Mouse (Mus musculus) layer of hippocampus, adult 11-12 months (tissue): ENCODE data around the gene Pigb.
"Not testable (repeated sequence)": the region's sequence is repeated elsewhere in the genome, so short reads cannot be mapped to it uniquely, and the experiment has no call there.

ENCODE experiments used
- DNase-seq: peaks from one replicate; pipeline ENCODE4 v3.0.0; 2022; ENCODE audit warnings: low spot score

Gene Pigb

DNA sequence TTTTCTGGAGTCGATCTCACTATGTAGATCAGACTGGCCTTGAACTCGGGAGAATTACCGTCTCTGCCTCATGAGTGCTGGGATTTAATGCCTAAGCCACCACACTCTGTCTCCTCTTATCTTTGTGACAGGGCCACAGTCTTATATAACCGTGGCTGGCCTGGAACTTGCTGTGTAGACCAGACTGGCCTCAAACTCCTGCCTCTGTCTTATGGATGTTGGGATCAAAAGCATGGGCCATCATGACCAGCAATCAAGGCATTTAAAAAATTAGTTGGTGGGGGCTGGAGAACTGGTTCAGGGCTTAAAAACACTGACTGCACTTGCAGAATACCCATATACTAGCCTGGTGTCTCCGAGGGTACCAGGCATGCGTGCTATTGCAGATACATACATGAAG, at the start of gene Pigb:
TSS of gene Pigb (minus strand) at position 299 of the 400 bp plus-strand sequence.
- DNase-seq: no peak

DNA sequence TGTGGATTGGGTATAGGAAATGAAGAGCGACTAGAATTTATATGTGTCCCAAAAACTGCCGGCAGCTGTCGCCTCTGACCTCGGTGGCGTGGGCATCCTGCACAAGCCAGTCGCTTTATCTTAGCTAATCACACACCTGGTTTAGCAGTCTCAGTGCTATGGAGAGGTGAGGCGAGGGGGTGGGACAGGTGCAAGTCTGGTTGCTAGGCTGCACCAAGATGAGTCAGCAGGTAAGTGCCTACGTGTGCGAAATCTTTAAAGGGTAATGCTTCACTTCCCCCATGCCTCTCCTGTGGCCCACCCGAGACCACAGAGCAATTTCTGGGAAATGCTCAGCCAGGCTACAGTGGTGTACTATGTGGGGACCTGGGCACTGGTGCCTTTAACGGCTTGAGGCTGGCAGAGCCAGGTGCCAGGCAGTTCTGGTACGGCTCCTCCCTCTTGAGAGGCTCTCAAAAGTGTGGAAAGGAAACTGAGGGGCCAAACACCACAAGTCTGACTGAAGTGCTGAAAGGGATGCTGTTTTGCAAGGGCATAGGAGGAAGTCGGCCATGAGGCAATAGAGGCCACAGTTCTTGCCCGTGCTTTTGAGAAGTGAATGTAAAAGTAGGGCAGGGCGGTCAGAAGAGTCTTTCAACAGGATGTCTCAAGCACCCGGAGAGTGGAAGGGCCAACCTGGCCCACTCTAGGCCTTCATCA, 49.2 kb upstream of the Pigb start:
- DNase-seq: peak; percentile 62

DNA sequence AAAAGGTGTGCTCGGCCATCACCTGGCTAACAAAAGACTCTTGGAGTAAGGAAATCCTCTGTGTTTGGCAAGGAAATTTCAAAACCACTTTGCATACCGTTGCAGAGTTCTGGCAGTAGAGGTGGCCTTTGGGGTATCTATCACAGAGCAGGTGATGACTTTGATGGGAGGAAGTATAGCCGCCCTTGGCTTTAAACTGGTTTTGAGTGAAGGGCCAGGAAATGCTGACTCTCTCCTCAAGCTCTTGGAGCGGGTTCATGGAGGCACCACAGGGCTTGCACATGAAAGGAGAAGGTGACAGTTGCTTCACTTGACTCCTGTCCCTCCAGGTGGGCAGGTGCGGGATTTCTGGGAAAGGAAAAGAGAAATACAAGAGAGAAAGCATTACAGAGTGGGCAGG, 47.4 kb upstream of the Pigb start:
- no peak for DNase-seq

DNA sequence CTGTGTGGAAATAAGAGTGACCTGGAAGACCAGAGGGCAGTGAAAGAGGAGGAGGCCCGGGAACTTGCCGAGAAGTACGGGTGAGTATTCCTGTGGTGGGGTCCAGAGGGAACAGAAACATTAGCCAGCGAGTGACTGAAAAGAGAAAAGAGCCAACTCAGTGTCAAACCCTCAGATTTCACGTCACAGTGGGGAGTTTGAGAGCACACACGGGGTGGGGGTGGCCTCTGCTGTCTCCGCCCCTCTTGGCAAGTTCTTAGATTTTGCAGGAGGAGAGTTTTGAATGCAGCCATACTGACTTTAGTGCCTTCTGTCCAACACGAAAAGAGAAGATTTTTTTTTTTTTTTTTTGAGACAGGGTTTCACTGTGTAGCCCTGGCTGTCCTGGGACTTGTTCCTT, 46.9 kb upstream of the Pigb start:
- no peak for DNase-seq

DNA sequence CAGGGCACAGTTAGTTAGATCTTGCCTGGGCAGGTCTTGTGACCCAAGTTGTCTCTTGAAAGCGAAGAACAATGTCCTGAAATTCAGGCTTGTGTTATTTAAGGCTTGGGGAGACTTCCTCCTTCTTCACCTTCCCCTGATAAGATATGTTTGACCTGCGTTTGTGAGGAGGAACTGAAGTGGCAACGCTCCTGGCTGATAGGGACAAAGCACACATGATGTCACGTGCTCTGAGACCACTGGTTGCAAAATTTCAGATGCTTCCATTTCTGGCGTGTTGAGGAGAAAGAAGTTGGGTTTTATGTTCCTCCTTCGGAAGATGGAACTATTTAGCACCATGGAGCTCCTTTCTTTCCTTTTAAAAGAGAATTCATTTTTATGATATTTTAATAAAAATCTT, 45.7 kb upstream of the Pigb start:
- no peak for DNase-seq

DNA sequence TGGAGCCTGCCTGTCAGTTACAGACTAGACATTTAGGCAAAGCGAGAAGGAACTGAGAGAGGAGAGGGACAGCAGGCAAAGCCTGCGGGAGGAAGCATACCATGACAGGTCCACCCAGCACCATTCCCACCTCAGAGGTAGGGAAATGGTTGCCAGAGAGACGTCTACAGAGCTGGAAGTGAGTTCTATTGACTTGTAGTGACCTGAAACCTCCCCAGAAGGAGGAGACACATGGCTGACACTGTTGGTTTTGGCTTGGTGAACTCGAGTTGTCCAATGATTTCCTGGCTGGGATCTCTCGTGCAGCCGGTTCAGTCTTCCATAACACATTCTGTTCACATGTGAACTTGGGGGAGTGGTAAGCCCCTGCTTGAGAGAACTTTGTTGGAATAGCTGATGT, 43.8 kb upstream of the Pigb start:
- DNase-seq: no peak

DNA sequence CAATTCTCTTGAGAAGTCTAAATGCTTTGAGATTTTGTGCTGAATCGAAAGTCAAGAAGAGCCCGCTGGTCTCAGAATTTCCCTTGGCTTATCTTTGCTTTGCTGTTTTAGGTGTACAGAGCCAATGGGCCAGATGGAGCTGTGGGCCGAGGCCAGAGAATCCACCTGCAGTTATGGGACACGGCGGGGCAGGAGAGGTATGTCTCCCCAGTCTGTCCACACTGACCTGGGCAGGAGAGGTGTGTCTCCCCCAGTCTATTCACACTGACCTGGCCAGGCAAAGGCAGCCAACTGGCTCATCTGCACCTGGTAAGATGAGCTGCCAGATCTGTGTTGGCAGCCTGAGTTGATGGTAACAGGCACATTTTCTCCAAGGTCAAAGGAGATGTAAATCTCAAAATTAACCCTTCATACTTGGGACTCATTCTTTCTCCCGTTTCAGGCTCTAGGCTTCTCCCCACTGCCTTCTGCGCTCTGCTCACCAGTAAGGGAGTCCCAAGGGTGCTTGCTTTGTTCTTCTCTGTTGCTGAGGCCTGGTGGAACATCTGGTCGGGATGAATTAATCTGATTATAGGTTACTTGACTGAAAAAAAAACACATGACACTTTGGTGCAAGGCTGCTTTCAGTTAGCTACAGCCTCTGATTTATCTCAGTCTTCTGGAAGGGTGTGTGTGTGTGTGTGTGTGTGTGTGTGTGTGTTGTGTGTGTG, 42.3 kb upstream of the Pigb start:
- DNase-seq: no peak

DNA sequence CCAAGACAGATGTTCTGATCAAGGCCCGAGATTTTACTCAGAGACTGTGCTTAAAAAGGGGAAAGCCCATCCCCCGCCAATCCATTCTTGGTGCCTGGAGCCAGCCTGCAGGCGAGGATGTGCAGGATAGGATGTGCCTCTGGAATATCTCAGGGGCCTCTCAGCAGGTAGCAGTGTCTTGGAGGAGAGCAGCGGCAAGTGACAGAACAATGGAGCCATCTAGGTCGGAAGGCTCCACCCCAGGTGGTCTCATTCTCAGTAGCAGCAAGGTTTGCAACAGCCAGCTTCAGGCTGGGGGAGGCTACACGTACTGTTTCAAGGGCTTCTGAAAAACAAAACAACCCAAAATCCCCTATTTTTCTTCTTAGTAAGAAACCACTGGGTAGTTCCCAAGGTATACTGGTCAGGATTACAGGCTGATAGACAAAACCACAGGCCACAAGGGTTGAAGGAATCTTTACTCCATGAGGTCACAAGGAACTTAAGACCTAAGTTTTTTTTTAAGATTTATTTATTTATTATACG, 39.7 kb upstream of the Pigb start:
- DNase-seq: no peak

DNA sequence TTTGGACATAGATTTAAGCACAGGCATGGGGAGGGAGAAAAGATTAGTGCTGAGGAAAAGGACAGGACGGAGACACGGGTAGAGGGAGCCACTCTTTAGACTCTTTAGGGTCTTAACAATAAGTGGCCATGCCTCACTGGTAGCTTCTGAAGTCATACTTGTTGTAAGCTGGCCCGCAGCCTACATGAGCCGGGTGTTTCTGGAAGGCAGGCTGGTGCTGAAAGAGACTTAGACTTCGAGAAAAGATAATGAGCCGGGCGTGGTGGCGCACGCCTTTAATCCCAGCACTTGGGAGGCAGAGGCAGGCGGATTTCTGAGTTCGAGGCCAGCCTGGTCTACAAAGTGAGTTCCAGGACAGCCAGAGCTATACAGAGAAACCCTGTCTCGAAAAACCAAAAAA, 39.2 kb upstream of the Pigb start:
- not testable (repeated sequence) for DNase-seq

DNA sequence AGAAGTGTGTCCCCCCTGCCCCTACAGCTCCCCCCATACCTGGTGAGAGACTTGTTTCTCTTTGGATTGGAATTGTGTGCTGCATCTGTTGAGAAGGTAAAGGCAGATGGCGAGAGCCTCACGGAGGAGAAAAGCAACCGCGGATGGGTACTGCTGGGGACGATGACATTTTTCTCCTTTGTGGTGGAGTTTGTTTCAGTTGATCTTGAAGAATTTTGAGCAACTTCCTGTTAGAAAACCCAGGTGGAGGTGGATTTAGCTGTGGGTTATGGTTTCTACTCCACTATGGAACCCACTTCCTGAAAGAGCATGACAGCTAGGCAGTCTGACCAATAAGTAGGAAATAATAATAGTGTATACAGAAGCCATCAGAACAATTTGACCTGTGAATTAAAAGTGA, 33.0 kb upstream of the Pigb start:
- no peak for DNase-seq

DNA sequence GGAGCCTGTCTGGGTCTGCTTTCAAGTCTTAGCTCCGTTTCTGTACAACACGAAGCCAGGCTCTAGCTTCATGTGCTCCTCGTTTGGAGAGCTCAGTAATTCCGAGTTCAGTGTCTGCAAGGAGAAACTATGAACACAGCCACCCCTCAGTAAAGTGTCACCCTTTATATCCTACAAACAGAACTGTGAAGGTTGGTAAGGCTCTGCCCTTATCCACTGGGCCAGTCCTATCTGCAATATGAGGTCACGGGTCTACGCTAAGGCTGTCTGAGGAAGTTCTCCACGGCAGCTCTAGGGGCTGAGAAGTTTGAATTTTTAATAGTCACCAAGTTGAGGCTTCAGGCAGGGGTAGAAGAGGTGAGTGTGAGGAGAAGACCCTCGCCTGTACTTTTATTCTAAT, 32.2 kb upstream of the Pigb start:
- DNase-seq: no peak

DNA sequence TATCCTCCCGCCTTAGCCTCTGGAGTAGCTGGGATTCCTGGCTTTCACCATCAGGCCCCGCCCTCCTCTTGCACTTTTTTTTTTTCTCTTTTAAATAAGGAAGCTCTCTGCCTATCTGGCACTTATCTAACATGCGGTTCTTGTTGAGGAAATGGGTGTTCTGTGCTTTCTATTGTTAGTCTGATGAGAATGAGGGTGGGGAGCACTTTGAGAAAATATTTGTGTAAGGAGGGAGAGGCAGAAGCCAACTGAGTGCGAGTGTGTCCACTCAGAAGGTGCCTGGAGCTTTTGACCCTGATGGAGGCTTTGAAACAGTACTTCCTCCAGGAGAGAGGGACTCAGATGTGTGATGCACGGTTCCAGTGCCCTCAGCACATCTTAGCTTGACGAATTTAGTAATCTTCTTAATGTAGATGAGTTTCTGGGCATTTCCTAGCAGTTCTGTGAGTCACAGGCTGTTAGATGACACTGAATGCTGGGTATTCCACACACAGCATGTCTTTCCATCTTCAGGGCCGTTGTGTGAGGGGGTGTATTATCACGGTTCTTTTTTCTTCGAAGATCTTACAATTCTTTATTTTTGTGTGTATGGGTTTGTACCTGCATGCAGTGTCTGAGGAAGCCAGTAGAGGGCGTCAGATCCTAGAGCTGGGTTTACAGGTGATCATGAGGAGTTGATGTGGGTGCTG, 30.9 kb upstream of the Pigb start:
- DNase-seq: no peak

DNA sequence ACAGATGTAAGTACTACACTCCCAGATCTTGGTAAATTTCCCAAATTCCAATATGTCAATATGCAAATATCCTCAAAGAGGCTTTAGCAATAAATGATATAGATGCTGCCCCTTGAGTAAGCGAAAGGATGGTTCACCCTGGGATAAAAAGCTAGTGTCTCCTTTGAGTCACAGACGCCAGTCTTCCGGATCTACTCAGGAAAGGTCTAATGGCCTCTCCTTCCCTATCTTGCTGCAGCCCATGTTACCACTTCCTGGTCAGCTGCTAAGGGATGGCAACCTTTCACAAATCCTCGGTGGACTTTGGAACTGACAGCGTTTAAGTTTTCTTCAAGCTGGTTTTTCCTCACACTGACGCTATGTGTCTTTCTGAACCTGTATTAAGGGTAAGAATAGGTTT, 28.5 kb upstream of the Pigb start:
- no peak for DNase-seq

DNA sequence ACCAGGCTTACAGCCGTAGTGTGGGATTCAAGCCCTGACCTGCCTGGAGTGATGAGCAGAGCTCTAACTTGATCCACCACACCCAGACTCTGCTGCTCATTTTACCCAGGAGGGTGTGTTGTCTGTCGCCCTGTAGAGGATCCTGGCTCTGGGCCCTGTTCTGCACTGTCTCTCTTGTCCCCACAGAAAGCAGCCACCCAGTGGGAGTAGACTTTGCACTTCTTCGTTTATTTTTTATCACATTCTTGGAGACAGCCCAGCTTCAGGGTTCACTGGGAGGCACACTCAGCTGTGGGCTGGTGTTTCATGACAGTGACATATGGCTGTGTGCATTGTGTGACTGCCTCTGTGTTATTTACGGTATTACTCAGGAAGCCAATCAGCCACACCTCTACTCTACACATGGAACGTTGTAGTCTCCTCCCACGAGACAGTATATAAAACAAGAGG, 28.1 kb upstream of the Pigb start:
- DNase-seq: peak; percentile 43

DNA sequence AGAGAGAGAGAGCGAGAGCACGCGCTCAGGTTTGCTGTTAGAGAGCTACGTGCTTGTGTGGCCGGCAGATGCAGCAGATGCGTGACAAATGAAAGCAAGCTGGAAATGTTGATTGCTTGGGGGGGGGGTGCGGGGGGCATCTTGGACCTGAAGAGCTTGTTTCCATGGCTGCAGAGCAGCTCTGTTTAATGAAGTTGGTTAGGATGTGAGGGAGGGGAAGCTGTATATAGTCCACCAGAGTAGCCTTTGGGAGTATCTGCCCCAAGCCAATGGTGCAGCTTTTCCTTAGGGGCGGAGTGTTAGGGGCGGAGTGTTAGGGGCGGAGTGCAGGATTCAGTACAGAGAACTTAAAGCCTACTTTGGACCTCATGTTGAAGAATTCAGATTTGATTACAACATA, 26.9 kb upstream of the Pigb start:
- DNase-seq: no peak

DNA sequence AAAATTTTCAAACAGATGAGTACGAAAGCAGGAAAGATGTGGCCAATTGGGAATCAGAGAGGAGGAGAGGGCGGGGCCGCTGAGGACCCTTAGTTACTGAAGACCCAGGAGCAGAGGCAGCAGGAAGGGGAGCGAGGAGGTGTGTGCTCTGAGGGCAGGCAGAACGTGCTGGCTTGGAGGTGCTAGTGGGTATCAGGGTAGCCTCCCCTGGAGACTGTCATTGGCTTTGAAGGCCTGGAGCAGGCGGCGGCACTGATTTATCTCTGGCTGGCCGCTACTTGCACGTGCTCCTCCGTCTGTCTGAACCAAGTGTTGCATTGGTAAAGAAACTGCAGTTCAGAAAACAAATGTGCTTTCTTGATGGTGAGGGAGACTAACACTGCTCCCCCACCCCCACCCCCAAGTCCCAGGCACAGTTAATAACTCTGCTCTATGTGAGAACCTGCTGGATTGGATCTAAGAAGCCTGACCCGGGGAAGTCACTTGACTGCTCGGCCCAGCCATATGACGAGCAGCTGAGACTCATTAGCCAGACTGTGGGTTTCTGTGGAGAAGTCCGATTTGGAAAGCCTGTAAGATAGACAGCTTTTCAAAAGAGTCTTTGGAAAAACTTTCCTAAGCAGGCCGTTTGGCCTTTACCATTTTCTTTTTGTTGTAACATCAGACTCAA, 23.6 kb upstream of the Pigb start:
- DNase-seq: no peak

DNA sequence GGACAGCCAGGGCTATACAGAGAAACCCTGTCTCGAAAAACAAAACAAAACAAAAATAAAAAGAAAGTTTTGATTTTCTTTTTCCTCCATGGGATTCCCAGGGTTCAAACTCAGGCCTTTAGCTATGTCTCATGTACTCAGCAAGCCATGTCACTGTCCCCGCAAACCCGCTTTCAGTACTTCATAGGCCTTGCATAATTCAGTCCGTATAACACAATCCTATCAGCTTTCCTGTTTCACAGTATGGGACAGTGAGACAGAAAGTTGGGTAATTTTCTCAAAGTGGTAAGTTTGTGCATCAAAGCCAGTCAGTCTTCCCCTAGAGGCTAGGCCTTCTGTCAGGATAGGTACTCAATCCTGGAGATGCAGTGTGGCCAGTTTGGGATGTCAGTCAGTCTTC, 19.0 kb upstream of the Pigb start:
- DNase-seq: no peak

DNA sequence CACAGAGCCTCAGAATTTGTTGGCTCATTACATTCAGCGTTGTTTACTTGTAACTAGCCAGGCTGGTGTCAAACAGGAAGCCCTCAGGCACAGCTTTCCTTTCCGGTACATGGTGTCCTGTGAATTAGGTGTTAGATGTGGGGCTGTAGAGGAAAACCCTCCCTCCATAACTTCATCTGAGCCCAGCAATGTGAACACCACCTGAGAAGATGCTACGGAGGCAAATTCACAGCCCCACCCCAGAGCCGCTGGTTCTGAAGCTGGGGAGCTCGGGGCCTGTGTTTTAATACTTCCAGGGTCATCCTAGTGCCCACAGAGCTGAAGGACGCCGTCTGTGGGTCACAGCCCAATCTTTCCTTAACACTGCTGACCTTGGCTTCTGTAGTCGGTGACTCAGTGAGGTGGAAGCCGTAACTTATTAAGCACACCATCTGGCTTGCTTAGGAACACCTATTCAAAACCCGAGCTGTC, 15.3 kb upstream of the Pigb start:
- DNase-seq: no peak

DNA sequence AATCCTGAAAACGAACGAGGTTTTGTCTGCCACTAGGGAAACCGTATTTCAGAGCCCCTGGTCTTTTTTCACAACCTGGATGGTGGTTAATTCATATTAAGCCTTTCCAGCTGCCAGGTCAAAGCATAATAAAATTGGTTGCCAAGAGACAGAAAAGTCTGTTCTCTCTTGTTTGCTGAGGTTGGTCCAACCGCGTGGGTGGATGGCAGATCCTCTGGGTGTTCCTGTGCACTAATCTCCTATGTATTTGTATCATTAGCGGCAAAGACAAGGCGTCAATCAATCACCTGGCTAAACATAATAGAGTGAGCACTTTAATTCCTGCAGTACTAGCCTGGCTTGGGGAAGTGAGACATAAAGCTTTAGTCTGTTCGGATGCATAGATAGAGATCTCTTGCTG, 10.4 kb upstream of the Pigb start:
- DNase-seq: peak; percentile 43

DNA sequence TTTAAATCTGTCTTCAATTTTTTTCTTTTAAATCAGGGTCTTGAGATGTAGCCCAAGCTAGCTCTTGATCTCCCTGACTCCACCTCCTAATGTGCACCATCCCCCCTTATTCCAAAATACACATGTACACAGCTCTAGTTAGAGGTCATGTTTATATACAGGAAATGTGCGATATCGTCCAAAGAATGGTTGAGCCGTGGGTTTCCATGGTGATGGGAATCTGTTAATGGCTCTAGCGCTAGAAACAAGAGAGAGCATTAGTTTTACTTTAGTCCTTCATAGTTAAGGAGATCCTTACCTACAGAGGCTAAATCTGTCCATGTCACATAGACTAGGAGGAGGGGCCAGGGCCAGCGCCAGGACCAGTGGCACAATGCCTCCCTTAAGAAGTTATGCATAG, 9.7 kb upstream of the Pigb start:
- DNase-seq: no peak

DNA sequence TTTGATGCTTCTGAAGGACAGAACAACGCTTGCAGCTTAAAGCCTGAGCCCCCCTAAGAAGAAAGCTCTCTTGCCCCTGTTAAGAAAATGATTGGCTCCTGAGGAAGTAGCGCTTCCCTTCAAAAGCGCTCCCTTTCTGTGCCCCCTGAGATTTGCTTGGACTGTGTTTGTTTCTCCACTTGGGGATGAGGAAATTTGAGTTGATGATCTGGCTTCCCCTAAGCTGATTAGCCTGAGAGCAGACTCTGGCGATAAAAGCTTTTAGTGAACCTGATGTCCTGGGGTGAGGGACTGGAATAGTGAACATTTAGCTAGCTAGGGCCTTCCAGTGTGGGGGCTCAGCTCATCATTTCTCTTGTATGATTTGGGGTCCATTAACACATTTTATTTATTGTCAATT, 8.7 kb upstream of the Pigb start:
- no peak for DNase-seq

DNA sequence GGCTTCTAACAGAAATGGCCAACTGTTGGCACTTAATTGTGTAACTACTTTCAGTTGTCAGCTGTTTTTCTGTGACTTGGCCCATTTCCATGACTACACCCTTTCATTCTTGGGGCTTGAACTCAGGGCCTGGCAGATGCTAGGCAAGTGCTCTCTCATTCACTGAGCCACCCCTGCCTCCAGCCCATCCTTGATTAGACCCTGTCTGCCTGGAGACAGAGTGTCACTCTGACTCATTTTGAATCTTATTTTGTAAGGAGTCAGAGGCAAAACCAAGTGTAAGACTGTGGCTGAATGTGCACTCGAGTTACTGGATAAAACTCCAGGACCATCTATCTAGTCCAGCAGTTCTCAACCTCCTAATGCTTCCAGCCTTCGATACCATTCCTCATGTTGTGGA, 7.7 kb upstream of the Pigb start:
- no peak for DNase-seq
